Mouse (Mus musculus): ENCODE measurements around the gene Adrb1.

The Adrb1 gene

GRCm38 (mm10) chr19:56702039-56702438 lies 20.0 kb upstream of the Adrb1 start:
- in situ Hi-C loops (cut with MboI; ENCODE audit: low sequenced_read_pairs), result no loop called here

- in situ Hi-C loops (cut with MboI; ENCODE audit: low sequenced_read_pairs), result no loop called here
These were observed 18.5 kb upstream of the Adrb1 start for GRCm38 (mm10) chr19:56703238-56704097.

- in situ Hi-C loops (cut with MboI; ENCODE audit: low sequenced_read_pairs), result no loop called here
These were observed 16.8 kb upstream of the Adrb1 start for GRCm38 (mm10) chr19:56705026-56705675.

GRCm38 (mm10) chr19:56708794-56709193 lies 13.2 kb upstream of the Adrb1 start:
- in situ Hi-C loops (cut with MboI; ENCODE audit: low sequenced_read_pairs), result no loop called here

- in situ Hi-C loops (cut with MboI; ENCODE audit: low sequenced_read_pairs), result no loop called here
These were observed 11.7 kb upstream of the Adrb1 start for GRCm38 (mm10) chr19:56710131-56710905.

GRCm38 (mm10) chr19:56713613-56714012 lies 8.4 kb upstream of the Adrb1 start:
- in situ Hi-C loops (cut with MboI; ENCODE audit: low sequenced_read_pairs), result no loop called here

GRCm38 (mm10) chr19:56714661-56715170 lies 7.3 kb upstream of the Adrb1 start:
- in situ Hi-C loops (cut with MboI; ENCODE audit: low sequenced_read_pairs), result no loop called here

- in situ Hi-C loops (cut with MboI; ENCODE audit: low sequenced_read_pairs), result no loop called here
These were observed 4.0 kb upstream of the Adrb1 start for GRCm38 (mm10) chr19:56718046-56718445.

- in situ Hi-C loops (cut with MboI; ENCODE audit: low sequenced_read_pairs), result no loop called here
These were observed 1.1 kb upstream of the Adrb1 start for GRCm38 (mm10) chr19:56720882-56721281.

- in situ Hi-C loops (cut with MboI; ENCODE audit: low sequenced_read_pairs), result no loop called here
These were observed 300 bp downstream of the Adrb1 start for GRCm38 (mm10) chr19:56722291-56722707.

GRCm38 (mm10) chr19:56722711-56723330 lies 822 bp downstream of the Adrb1 start:
- in situ Hi-C loops (cut with MboI; ENCODE audit: low sequenced_read_pairs), result no loop called here

- in situ Hi-C loops (cut with MboI; ENCODE audit: low sequenced_read_pairs), result no loop called here
These were observed 1.5 kb downstream of the Adrb1 start for GRCm38 (mm10) chr19:56723331-56724125.

GRCm38 (mm10) chr19:56724126-56724597 lies 2.2 kb downstream of the Adrb1 start:
- in situ Hi-C loops (cut with MboI; ENCODE audit: low sequenced_read_pairs), result no loop called here

GRCm38 (mm10) chr19:56727170-56727877 lies 5.3 kb downstream of the Adrb1 start:
- in situ Hi-C loops (cut with MboI; ENCODE audit: low sequenced_read_pairs), result no loop called here

GRCm38 (mm10) chr19:56734033-56734572 lies 12.1 kb downstream of the Adrb1 start:
- in situ Hi-C loops (cut with MboI; ENCODE audit: low sequenced_read_pairs), result no loop called here

- in situ Hi-C loops (cut with MboI; ENCODE audit: low sequenced_read_pairs), result no loop called here
These were observed 13.7 kb downstream of the Adrb1 start for GRCm38 (mm10) chr19:56735747-56736146.

- in situ Hi-C loops (cut with MboI; ENCODE audit: low sequenced_read_pairs), result no loop called here
These were observed 14.3 kb downstream of the Adrb1 start for GRCm38 (mm10) chr19:56736287-56736686.

GRCm38 (mm10) chr19:56745061-56745460 lies 23.1 kb downstream of the Adrb1 start:
- in situ Hi-C loops (cut with MboI; ENCODE audit: low sequenced_read_pairs), result no loop called here

GRCm38 (mm10) chr19:56745528-56745927 lies 23.5 kb downstream of the Adrb1 start:
- in situ Hi-C loops (cut with MboI; ENCODE audit: low sequenced_read_pairs), result no loop called here
